Comparison of ENCODE assay signal across 23 mouse cellular contexts in the genomic region with DNA sequence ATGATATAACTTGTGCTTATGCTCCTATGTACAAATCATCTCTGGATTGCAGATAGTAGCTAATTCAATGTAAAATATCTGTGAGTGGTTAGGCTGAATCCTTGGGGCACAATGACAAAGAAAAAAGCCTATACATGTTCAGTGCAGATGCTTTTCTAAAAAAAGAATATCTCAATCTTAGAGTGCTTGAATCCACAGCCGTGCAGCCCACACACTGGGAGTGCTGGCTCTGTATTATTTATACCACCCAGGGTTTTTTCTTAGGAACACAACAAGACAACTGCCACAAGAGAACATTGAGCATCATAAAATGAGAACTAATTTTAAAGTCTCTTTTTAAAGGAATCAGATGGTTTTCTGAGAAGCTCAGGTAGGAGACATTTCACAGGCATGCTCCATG. TPM values are rescaled to one million over a fixed set of nuclear protein-coding genes. Genes with fewer than 3 reads are reported as not detected.
DNase-seq lines count a peak whose midpoint lies in the region.
"Had no signal": no experiment of that assay in that cellular context is flagged by ENCODE, and none has a peak within 500 bp of the region (broad histone marks: within the 10 kb centered on the region; RNA-seq: fewer than 3 reads in every experiment).

No protein-coding gene starts in this region.

- H3K27me3 ChIP-seq in heart, embryonic 10.5 days (ENCODE audit: insufficient read depth, poor library complexity, severe bottlenecking), result no peaks in the 10 kb centered on the region
- H3K27me3 ChIP-seq in embryonic facial prominence, embryonic 10.5 days (replicated peaks; ENCODE audit: low read depth, poor library complexity, severe bottlenecking), result no peaks in the 10 kb centered on the region
- H3K27me3 ChIP-seq: hindbrain, embryonic 15.5 days; limb, embryonic 12.5 days; liver, embryonic 12.5 days; midbrain, embryonic 12.5 days; neural tube, embryonic 12.5 days had no signal

- intact Hi-C loops in left cerebral cortex, postnatal 14 days (cut with DNase I), result no loop called here

- peak; percentile 12 for DNase-seq in heart, adult 11 months
- DNase-seq in heart, embryonic 10.5 days (ENCODE audit: low spot score), result no peak
- peak; percentile 82 for DNase-seq in brain, adult 2 months (ENCODE audit: low read depth, low spot score)
- peak; percentile 53 to 79 for DNase-seq in left cerebral cortex, postnatal 14 days (ENCODE audit: low spot score in 2 of 2)
- DNase-seq in right cerebral cortex, postnatal 25 days, result peak; percentile 35
- DNase-seq in thymus, postnatal 4 days, result no peak
- DNase-seq in embryonic facial prominence, embryonic 10.5 days (ENCODE audit: low spot score), result no peak
- DNase-seq: adrenal gland, postnatal 25 days; cerebellum, adult 9-10 months; forebrain, postnatal 0 days; gastrocnemius, adult 2 months; kidney, adult 2 months; lung, adult 18-20 months; lung, postnatal 10 days; thymus, adult 18-20 months; thymus, postnatal 36 days had no signal

- peaks cover 3% of the 10 kb centered on the region; the same call in 1 of the 2 replicates for H3K4me1 ChIP-seq in heart, embryonic 10.5 days
- no peaks in the 10 kb centered on the region for H3K4me1 ChIP-seq in embryonic facial prominence, embryonic 10.5 days
- H3K4me1 ChIP-seq: forebrain, embryonic 10.5 days; hindbrain, embryonic 15.5 days; limb, embryonic 12.5 days; liver, embryonic 12.5 days; midbrain, embryonic 12.5 days had no signal

- WGBS in heart, embryonic 10.5 days, result 52% methylated on average over 1 of the region's 1 CpGs
- 91% methylated on average over 1 of the region's 1 CpGs for WGBS in embryonic facial prominence, embryonic 10.5 days

- H3K36me3 ChIP-seq in heart, embryonic 10.5 days, result no peaks in the 10 kb centered on the region
- no peaks in the 10 kb centered on the region for H3K36me3 ChIP-seq in embryonic facial prominence, embryonic 10.5 days (replicated peaks)
- H3K36me3 ChIP-seq: forebrain, embryonic 10.5 days; hindbrain, embryonic 15.5 days; limb, embryonic 12.5 days; liver, embryonic 12.5 days; midbrain, embryonic 12.5 days; neural tube, embryonic 12.5 days had no signal

- H3K4me3 ChIP-seq in heart, embryonic 10.5 days, result no peak overlapping the region
- no peak overlapping the region for H3K4me3 ChIP-seq in embryonic facial prominence, embryonic 10.5 days
- H3K4me3 ChIP-seq: forebrain, embryonic 10.5 days; gastrocnemius, adult 2 months; hindbrain, embryonic 15.5 days; limb, embryonic 12.5 days; liver, embryonic 12.5 days; midbrain, embryonic 12.5 days; neural tube, embryonic 12.5 days had no signal

- no peak overlapping the region for H3K27ac ChIP-seq in heart, embryonic 10.5 days
- no peak overlapping the region for H3K27ac ChIP-seq in embryonic facial prominence, embryonic 10.5 days (replicated peaks)
- H3K27ac ChIP-seq: forebrain, embryonic 10.5 days; gastrocnemius, adult 2 months; hindbrain, embryonic 15.5 days; kidney, postnatal 0 days; limb, embryonic 12.5 days; liver, embryonic 12.5 days; midbrain, embryonic 12.5 days; neural tube, embryonic 12.5 days had no signal

- no peaks in the 10 kb centered on the region for H3K9me3 ChIP-seq in heart, embryonic 10.5 days
- no peaks in the 10 kb centered on the region for H3K9me3 ChIP-seq in embryonic facial prominence, embryonic 10.5 days
- H3K9me3 ChIP-seq: forebrain, embryonic 10.5 days; hindbrain, embryonic 15.5 days; limb, embryonic 12.5 days; liver, embryonic 12.5 days; midbrain, embryonic 12.5 days; neural tube, embryonic 12.5 days had no signal

RNA-seq across cellular contexts. Expression of a gene that starts 19.7 kb away (rescaled TPM):
- 2.6 and 3.3 TPM in 2 replicates for polyA plus RNA-seq in heart, embryonic 10.5 days (2016; fragmentation: Nextera tagmentation; extraction: Ambion mirVana)
- 10 to 100 TPM; 14.8 to 16.1 TPM for total RNA-seq in left cerebral cortex, postnatal 14 days (2021)
- 2.0 and 2.6 TPM in 2 replicates for polyA plus RNA-seq in embryonic facial prominence, embryonic 10.5 days (2016; fragmentation: Nextera tagmentation; extraction: Ambion mirVana)

Comparison
In these comparisons a context has a peak if more than half of its experiments do, and no peak if none do; other contexts are left out.
1. DNase-seq: peak in heart, adult 11 months (single experiment), brain, adult 2 months (single experiment), left cerebral cortex, postnatal 14 days (2 of 2) and right cerebral cortex, postnatal 25 days (single experiment); none in heart, embryonic 10.5 days (single experiment), thymus, postnatal 4 days (single experiment) and embryonic facial prominence, embryonic 10.5 days (single experiment).